Mouse (Mus musculus): ENCODE measurements around the gene Ltbp1.

The Ltbp1 gene

GRCm38 (mm10) chr17:75172685-75173205 is 167.4 kb downstream of the Ltbp1 start:
- no peak for DNase-seq (ENCODE audit: low spot score in 2 of 2)

DNA sequence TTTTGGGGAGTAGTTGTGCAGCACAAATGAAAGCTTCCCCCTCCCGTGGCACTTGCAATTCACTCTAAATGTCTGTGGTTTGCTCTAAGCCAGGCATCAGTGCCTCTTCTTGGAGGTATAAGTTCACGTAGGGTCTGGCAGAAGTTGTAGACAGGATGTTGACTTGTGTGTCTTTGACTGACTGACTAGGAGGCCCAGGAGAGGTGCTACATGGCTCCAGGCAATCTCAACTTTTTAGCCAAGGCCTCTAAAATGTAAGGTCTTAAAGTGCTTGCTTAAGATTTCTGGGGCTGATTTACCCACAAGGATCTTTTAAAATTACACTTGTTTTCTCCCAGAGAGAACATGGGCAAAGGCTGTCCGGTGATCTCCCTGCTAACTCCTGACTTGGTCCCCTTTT is 169.1 kb downstream of the Ltbp1 start:
- no peak for DNase-seq (ENCODE audit: low spot score in 2 of 2)

GRCm38 (mm10) chr17:75177920-75178867 is 172.8 kb downstream of the Ltbp1 start:
- peak in 1 of 2 experiments; percentile 67 for DNase-seq (ENCODE audit: low spot score in 2 of 2)

DNA sequence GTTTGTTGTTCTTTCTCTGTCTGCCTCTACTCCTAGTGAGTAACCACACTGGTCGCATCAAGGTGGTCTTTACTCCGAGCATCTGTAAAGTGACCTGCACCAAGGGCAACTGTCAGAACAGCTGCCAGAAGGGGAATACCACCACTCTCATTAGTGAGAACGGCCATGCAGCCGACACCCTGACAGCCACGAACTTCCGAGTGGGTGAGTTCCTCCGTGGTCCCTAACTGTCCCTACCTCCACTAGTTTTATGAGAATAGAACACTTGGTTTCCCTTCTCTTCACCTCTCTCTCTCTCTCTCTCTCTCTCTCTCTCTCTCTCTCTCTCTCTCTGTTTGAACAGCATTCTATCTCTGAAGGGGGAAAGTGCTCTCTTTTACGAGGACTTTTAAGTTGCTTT is 173.6 kb downstream of the Ltbp1 start:
- no peak for DNase-seq (ENCODE audit: low spot score in 2 of 2)

GRCm38 (mm10) chr17:75180301-75180700 is 174.9 kb downstream of the Ltbp1 start:
- no peak for DNase-seq (ENCODE audit: low spot score in 2 of 2)

- DNase-seq (ENCODE audit: low spot score in 2 of 2): no peak
Measured at GRCm38 (mm10) chr17:75180956-75181588, 175.7 kb downstream of the Ltbp1 start.

- no peak for DNase-seq (ENCODE audit: low spot score in 2 of 2)
Measured at GRCm38 (mm10) chr17:75182319-75183001, 177.1 kb downstream of the Ltbp1 start.

- DNase-seq (ENCODE audit: low spot score in 2 of 2): no peak
Measured at GRCm38 (mm10) chr17:75186732-75187509, 181.6 kb downstream of the Ltbp1 start.

DNA sequence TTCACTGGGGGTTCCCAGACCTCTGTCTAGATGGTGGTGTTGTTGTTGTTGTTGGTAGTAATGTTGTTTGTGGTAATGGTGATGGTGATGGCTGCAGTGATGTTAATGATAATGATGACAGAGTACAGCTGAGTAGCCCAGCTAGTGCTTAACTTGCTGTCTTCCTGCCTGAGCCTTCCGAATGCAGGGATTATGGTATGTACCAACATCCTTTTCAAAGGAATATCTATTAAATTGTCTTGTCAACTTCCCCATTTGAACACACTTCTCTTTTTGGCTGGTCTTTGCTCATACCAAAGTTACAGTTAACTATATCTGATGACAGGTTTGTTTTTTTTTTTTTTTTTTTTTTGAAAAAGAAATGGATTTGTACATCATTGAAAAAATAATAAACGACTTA is 191.6 kb downstream of the Ltbp1 start:
- no peak for DNase-seq (ENCODE audit: low spot score in 2 of 2)

GRCm38 (mm10) chr17:75198767-75199166 is 193.4 kb downstream of the Ltbp1 start:
- no peak for DNase-seq (ENCODE audit: low spot score in 2 of 2)

- DNase-seq (ENCODE audit: low spot score in 2 of 2): no peak
Measured at GRCm38 (mm10) chr17:75199694-75200093, 194.3 kb downstream of the Ltbp1 start.

DNA sequence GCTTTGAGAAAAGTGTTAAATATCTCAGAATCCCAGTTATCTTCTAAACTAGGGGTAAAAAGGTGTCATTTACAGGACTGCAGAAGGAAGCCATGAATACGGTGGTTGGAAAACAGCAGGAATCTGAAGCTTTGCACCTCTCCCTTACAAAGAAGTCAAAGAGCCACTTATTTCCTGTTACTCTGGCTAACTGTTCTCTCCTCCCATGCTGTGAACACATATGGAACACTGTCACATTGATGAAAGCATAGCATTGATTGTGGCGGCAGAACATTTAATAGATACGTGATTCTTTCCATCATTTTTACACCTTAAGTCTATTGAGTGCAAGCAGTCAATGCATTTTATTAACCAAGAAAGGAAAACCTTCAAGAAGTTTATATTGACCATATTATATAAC is 196.9 kb downstream of the Ltbp1 start:
- DNase-seq (ENCODE audit: low spot score in 2 of 2): no peak

GRCm38 (mm10) chr17:75204065-75204464 is 198.7 kb downstream of the Ltbp1 start:
- no peak for DNase-seq (ENCODE audit: low spot score in 2 of 2)

- no peak for DNase-seq (ENCODE audit: low spot score in 2 of 2)
Measured at GRCm38 (mm10) chr17:75206281-75206680, 200.9 kb downstream of the Ltbp1 start.

- DNase-seq (ENCODE audit: low spot score in 2 of 2): no peak
Measured at GRCm38 (mm10) chr17:75208164-75208698, 202.9 kb downstream of the Ltbp1 start.

GRCm38 (mm10) chr17:75210526-75210925 is 205.2 kb downstream of the Ltbp1 start:
- DNase-seq (ENCODE audit: low spot score in 2 of 2): no peak

- no peak for DNase-seq (ENCODE audit: low spot score in 2 of 2)
Measured at GRCm38 (mm10) chr17:75216362-75216761, 211.0 kb downstream of the Ltbp1 start.

- DNase-seq (ENCODE audit: low spot score in 2 of 2): no peak
Measured at GRCm38 (mm10) chr17:75218700-75219099, 213.3 kb downstream of the Ltbp1 start.

GRCm38 (mm10) chr17:75228321-75228720 is 223.0 kb downstream of the Ltbp1 start:
- no peak for DNase-seq (ENCODE audit: low spot score in 2 of 2)

GRCm38 (mm10) chr17:75233206-75233605 is 227.8 kb downstream of the Ltbp1 start:
- no peak for DNase-seq (ENCODE audit: low spot score in 2 of 2)

DNA sequence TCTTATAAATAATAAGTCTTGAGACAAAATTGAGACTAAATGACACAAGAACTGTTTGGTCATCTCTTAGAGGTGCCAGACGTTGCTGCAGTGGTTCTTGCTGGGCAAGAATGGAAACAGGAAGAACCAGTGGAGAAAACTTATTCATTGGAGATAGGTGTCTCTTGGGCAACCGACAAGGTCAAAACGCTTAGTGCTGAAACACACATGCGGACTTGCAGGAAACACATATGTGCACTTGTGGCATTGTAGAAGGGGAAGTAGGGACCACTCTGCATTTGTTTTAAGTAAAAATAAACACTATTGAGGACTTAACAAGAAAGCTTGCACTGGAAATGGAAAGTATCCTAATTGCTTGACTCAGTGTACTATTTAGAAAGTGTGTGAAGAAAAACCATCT is 228.6 kb downstream of the Ltbp1 start:
- DNase-seq (ENCODE audit: low spot score in 2 of 2): no peak

Data from spleen, postnatal 4 days (tissue).